Mouse (Mus musculus): ENCODE results near the gene Lamb2.

- TF ChIP-seq CTCF (IDR thresholded peaks at IDR 0.05; ENCODE audit: low read depth, low read length) (no peak), POLR2A (IDR thresholded peaks at IDR 0.05; ENCODE audit: borderline replicate concordance, low read depth, low read length) (no peak)
These were observed 22.6 kb upstream of the Lamb2 start for GRCm38 (mm10) chr9:108456953-108457352.
